Mouse (Mus musculus) heart, postnatal 4 days (tissue): ENCODE results near the gene Klk12. TPM values are rescaled to one million over a fixed set of nuclear protein-coding genes. Genes with fewer than 3 reads are reported as not detected.

ENCODE experiments used
- DNase-seq: peaks from one replicate; pipeline ENCODE4 v3.0.0; 2021
- total RNA-seq, 2 experiments: library from RNA; stranded (reverse); gene quantifications; 2 replicates each; pipeline ENCODE4 v1.2.3; 2021

Klk12 gene
- total RNA-seq, result not detected

DNA sequence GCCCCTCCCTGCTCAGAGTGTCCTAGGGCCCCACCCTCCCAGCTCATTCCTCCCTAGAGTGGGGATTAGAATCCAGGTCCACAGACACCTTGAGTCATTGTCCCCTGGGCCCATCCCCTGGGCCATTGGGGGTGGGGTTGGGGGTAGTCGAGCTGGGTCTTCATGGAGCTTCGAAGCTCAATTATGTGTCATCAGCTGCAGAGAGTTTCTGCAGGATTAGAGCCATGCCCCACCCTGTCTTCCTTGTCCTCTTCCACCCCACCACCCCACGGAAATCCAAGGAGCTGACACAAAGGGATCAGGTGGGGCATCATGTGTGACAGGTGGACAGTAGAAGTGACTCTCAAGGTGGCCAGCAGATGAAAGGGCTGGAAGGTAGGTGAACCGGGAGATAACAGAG is at the start of gene Klk12:
TSS of gene Klk12 (plus strand) at position 301 of the 400 bp plus-strand sequence.
- DNase-seq, result no peak

DNA sequence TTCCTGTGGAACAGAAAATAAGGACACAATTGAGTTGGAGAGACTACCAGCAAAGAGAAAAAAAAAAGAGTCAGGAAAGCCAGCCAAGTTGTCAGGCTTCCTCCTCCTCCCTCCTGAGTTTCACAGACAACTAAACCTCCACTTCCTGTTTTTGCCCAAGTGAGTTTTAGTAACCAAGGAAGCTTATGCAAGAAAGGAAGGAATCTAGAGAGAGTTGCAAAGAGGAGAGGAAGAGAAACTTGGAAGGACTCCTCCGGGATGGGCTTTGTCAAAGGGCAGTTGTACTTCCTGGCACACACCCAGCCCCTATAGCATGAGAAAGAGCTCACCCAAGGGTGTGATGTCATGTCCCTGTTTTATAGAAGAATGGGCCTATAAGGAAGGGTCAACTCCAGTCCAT is 20.9 kb upstream of the Klk12 start:
- peak; percentile 34 for DNase-seq

DNA sequence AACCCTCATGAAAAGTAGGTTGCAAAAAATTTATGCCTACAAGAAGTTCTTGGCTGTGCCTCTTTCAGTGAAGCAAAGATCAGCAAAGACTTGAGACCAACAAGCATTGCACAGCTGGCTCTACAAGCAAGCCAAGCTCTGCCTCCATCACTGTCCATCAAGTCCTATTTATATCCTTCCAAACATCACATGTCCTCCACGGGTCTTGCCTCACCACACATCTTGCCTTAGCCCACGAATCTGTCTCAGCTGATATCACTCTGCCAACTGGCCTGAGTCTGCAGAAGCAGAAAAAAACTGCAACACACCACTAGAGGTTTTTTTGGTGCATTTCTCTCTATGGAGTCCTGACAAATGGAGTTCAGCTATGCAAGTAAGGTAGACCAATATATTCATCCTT is 15.9 kb upstream of the Klk12 start:
- DNase-seq, result no peak

DNA sequence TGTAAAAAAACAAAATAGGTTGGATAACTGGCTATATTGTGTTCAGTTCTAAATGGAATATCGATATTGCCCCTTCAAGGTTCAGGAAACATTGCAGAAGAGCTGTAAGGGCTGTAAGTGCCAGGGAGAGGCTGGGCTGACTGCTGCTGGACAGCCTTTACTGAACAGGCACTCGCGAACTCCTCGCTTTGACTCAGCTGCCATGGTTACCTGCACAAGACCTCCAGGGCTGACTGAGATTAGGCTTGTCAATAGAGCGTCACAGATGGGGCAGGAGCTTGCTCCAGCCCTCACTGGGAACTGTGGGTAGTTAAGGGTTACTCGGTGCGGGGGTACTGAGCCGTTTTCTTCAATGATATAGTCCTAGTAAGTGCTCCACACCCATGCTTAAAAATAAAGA is 2.2 kb upstream of the Klk12 start:
- no peak for DNase-seq

DNA sequence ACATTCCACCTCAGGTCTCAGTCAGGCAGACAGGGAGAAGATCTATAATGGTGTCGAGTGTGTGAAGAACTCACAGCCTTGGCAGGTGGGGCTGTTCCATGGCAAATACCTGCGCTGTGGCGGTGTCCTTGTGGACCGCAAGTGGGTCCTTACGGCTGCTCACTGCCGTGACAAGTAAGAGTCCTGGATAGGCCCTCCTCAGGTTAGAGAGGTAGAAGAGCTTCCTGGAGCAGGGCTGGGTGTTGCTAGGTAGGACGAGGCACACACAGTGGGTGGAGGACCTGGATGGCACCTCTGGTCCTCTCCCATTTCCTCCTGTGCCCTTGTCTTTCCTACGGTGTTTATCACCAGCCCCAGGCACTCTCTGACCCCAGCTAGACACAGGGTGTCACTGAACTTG is 939 bp downstream of the Klk12 start:
- DNase-seq, result no peak

DNA sequence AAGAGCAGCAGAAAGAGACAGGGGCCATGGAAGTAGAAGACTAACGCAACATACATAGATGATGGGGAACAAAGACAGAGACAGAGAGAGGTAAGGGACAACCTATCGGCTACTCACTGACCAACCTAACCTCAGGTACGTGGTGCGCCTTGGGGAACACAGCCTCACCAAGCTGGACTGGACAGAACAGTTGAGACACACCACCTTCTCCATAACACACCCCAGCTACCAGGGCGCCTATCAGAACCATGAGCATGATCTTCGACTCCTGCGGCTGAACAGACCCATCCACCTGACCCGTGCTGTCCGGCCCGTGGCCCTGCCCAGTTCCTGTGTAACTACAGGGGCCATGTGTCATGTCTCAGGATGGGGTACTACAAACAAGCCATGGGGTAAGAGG is 2.0 kb downstream of the Klk12 start:
- DNase-seq, result peak; percentile 2

DNA sequence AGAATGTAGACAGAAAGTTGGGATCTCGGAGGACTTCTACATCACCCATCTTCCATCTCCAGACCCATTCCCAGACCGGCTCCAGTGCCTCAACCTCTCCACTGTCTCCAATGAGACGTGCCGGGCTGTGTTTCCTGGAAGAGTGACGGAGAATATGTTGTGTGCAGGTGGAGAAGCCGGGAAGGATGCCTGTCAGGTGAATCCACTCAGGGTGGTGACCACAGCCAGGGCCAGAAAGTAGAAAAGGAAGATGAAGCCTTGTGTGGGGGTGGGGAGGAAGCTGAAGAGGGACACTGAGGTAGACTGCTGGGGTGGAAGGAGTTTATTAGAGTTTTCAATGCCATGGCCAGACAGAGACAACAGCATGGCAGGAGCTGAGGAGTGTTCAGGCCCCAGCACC is 3.2 kb downstream of the Klk12 start:
- DNase-seq, result no peak

DNA sequence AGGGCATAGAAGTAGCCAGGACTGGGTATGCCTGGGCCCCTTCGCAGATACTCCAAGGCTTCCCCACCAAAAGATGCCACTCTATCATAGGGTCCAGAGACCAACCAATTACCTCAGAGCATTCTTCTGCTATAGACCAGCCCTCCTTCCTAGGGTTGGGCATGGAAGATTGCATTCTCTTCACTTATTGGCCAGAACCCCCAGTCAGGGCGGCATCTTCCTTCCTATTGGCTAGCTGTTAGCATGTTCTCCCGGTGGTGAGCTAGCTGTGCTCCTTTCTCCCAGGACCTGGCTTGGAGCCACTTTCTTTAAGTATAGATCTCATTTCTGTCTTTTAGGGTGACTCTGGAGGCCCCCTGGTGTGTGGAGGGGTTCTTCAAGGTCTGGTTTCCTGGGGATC is 4.2 kb downstream of the Klk12 start:
- peak; percentile 1 for DNase-seq

DNA sequence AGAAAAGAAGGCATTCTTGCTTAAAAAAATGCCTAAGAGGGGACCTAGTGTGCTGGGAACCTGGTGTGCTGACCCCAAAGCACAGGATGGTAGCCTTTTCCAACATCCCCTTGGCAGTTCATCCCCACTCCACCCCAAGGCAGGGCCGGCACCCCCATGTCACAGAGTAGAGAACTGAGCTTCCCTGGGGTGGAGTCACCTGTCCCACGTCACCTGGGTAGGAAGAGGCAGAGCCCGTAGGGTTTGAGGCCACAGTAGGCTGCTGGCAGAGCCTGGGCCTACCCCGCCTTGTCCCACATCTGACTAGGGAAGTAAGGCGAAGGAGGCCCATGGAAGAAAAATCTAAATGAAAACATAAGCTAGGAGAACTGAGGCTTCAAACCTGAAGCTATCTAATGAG is 5.7 kb downstream of the Klk12 start, which contains the start of gene Klk11:
TSS of gene Klk11 (plus strand) at position 241 of the 400 bp plus-strand sequence.
- peak; percentile 3 for DNase-seq

DNA sequence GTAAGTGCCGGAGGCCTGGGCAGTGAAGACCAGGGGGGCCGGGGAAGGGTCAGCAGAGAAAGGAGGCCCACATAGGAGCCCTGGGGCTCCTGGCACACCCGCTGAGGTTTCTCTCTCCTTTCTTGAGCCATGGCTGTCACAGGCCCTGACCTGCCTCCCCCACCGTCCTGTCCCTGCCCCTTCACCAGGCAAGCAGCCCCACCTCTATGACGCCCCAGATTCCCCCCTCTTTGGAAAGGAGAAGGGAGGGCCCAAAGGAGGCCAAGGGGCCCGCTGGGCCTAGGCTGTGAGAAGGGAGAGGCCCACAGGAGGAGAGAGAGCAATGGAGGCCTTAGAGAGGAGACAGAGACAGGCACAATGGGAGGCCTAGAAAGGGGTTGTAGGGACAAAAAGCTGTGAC is 6.1 kb downstream of the Klk12 start:
- peak; percentile 2 for DNase-seq

DNA sequence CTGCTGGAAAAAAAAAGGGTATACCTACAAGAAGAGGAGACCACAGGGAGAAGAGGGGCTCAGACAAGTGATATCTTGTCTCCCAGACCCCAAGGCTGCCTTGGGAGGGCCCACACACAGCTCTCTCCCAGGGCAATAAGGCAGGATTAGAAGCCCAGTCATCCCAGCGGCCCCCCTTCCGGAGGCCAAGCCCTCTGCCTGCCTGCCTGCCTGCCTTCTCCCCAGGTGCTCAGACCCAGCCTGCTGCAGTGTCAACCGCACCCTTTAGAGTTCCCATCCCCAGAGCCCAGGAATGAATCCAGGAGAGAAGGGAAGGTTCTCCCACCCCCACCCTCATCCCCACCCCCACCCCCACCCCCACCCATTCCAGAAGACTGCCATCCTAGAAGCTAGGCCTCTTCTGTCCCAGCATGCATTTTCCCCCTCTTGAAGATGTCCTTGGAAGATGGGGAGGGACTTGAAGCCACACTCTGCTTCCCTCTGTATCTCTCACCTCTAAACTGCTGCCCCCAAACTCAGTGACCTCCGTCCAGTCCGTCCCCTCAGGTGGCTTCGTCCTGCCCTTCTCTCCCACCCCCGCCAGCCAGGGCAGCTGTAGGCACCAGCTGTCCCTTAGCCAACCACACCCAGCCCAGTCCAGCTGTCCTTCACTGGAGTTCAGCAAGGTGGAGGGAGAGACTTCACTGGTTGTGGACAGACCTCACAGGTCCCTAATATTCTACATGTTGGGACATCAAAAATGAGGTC is 6.8 kb downstream of the Klk12 start:
- DNase-seq, result peak; percentile 2

DNA sequence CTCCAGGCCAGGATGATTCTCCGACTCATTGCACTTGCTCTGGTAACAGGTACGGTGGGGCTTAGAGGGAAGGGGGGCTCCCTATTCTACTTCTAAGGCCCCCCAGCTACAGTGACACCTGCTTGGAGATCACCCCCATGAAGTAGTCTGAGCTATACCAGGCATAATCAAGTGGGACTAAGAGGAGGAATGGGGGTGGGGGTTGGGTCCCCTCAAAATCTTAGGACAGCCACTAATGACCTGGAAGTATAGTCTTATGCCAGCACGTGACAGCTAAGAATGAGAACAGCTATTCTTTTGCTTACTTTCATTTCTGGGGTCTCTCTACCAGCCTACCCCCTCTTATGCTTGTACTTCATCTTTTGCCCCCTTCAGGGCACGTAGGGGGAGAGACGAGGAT is 7.8 kb downstream of the Klk12 start:
- no peak for DNase-seq

DNA sequence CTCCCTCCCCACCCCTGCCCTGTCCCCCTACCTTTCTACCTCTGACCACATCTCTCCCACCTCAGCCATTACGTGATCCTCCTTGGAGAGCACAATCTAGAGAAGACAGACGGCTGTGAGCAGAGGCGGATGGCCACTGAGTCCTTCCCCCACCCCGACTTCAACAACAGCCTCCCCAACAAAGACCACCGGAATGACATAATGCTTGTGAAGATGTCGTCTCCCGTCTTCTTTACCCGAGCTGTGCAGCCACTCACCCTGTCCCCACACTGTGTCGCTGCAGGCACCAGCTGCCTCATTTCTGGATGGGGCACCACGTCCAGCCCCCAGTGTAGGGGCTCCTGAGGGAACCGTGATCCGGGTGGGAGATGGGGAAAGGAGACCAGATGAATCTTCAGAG is 8.7 kb downstream of the Klk12 start:
- DNase-seq, result peak; percentile 1

DNA sequence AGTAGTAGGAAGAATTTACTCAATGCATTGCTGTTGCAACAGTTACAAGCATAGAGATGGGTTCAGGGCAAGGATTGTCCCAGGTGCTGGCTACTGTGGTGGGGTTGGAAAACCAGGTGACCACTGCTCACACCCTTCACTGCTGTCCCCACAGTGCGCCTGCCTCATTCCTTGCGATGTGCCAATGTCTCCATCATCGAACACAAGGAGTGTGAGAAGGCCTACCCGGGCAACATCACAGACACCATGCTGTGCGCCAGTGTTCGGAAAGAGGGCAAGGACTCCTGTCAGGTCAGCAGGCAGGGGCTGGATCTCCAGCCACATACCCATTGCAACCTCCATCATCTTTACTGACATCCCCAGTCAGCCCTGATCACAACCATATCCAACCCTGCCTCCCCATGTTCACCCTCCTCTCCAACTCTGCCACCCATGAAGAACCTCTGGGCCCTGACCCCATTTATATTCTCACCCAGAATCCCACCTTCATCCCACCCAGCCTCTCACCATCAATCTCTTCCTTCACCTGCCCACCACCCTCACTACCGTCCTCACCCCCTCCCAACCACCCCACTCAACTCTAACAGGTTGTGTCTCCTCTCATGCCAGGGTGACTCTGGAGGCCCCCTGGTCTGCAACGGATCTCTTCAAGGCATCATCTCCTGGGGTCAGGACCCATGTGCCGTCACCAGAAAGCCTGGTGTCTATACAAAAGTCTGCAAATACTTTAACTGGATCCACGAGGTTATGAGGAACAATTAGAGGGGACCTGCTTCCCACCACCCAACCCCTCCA is 9.7 kb downstream of the Klk12 start:
- DNase-seq, result no peak

DNA sequence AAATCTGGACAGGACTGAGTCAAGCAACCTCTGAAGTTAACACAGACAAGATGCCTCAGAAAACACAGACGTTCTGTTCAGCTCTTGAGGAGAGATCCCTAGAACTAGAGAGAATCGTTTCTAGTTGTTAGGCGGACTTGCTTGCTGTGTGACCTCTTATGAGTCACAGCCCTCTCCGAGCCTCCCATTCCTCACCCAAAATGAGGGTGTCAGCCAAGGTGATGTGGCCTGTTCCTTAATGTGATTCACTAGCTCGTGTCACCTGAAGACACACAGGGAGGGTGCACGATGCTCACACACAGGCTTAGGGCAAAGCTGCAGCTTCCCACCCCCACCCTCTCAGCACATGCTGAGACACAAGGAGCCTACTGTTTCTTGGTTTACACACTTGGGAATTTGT is 11.5 kb downstream of the Klk12 start:
- no peak for DNase-seq

DNA sequence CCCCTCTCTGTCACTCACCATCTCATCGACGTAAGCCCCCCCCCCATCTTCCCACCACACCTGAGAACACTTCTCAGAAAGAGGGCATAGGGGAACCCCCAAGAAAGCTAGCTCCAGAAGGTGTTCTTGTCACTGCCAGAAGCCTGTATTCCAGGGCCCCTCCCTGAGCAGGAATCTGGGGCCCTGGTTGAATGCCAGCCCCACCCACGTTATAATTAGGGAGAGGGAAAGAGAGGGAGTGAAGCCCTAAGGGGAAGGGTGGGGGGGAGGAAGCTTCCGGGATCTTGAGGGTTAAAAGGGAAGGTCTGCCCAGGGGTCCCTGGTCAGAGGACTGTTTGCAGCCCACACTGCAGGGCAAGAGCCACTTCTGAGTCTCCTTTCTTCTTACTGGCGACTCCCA is 12.0 kb downstream of the Klk12 start, which contains the start of gene Klk10:
TSS of gene Klk10 (plus strand) at position 290 of the 400 bp plus-strand sequence.
- DNase-seq, result no peak

DNA sequence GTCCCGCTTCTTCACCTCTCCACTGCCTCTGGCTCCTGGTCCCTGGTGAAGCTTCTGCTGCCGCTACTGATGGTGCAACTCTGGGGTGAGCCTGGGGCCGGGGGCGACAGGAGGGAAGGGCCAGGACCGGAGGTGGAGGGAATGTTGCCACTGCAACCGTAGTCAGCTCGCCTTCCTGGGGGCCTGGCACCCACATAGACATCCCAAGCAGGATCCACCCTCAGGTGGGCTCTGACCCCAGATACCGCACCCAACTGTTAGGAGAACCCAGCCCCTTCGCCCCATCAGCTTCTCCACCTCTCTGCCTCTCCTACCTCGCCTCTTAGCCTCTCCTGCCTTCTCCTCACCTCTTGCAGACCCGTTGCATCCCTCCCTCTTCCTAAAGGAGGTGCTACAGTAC is 12.8 kb downstream of the Klk12 start:
- DNase-seq, result no peak

DNA sequence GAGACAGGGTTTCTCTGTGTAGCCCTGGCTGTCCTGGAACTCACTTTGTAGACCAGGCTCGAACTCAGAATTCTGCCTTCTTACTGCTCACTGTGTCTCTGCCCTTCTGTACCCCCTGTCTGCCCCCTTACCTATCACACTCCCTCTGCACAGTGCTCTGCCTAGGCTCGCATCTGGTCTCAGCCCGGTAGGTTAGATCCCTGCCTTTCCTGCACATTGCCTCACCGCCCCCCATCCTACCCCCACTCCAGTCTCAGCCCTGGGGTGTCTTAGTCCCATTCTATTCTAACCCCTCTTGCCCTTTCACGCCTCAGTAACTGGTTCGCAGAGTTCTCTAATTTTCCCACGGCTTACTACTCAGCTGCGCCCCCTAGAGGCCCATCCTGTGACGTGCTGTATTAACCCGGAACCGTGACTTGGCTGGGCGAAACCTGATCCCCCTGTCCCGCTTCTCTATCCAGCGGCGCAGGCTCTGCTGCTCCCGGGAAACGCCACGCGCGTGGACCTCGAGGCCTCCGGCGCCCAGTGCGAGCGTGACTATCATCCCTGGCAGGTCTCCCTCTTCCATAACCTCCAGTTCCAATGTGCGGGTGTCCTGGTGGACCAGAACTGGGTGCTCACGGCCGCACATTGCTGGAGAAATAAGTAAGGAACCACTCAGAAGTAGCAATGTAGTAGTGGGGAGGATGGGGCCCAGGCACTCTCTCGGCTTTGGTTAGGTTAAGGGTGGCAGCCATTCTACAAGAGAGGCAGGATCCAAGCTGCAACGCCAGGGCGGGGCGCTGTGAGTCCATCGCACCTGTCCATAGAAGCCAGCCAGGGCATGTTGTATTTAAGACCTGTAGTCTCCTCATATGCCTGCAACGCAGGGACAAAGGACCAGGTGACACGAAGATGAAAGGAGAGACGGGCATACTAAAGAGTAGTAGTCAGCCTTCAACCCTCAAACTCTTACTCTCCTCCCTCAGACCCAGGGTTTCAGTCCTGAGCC is 13.9 kb downstream of the Klk12 start:
- peak; percentile 86 for DNase-seq

DNA sequence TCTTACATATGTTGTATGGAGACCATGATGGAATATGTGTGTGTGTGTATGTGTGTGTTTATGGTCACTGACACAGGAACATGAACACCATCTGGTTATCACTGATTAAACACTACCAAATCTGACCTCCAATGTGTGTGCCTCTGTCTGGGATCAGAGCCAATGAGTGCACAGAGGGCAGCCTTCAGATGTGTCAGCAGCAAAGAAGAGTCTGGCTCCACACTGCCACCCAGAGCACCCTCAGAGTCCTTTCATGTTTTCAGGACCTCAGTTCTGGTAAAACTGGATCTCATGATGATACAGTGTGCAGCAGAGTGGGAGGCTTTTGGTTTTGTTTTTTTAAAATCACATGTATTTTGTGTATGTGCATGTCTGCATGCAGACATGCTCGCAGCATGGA is 16.6 kb downstream of the Klk12 start:
- DNase-seq, result no peak

DNA sequence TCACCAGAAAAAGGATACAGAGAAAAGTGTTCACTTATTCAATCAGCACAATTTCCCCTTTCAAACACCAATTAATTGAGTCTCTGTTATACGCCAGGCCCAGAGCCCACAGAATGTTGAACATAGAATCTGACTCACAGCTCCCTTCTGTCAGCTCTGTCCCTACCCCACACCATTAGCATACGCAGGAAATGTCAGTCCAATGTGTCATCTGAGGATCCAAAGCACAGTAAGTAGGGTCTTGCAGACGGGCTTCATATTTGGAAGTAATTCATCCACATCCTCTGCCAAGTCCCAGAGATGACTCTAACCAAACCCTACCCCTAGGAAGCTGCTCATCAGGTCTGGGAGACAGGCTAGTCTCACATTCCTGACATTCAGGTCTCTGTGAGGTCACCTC is 19.4 kb downstream of the Klk12 start:
- no peak for DNase-seq

DNA sequence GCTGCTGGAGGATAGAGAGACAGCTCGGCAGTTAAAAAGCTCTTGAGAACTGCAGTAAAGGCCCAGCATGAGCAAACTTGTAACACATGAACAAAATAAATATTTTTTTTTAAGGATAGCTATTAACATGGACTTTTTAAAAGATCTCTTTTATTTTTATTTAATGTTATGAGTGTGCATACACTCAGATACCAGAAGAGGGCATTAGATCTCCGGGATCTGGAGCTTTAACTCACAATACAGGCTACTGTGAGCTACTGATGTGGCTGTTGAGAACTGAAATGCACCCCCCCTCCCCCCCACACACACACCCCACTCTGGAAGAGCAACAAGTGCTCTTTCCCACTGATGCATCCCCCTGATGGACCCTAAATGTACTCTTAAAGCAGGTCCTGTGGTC is 20.6 kb downstream of the Klk12 start:
- no peak for DNase-seq

DNA sequence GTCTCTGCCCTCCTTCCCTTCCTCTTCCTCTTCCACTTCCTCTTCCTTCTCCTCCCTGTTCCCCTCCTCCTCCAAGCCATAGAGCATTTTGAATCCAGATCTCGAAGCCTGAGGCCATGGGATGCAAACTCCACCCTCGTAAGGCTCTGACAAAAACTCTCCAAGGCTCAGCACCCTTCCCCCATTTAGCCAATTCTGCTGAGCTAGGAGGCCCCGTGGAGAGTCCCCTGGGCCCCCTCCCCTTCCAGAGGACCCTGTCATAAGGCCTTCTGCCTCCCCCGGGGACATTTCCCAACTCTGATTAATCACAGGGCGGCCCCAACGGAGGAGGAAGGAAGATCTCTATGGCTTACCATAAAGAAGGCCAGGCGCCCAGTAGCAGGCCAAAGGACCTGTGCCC is 22.9 kb downstream of the Klk12 start, which contains the start of gene Klk9:
TSS of gene Klk9 (plus strand) at position 301 of the 400 bp plus-strand sequence.
- no peak for DNase-seq

DNA sequence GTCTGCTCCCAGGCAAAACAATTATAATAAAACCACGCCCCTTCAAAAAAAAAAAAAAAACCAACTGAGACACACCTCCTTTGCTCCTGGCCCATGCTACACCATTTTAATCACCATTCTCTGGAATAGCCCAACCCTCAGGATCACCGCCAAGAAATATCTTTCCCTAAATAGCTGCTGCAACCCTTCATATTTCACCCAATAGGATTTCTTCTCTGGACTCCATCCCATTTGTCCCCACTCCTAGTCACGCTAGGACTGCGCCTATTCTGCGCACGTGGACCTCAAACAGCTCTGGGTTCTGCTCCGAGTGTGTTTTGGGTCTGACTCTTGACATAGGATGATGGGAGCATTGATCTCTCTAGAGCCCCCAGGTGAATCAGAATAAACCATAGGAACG is 27.7 kb downstream of the Klk12 start:
- DNase-seq, result no peak
